Mouse (Mus musculus) bone marrow, adult 2 months (tissue): ENCODE results near the gene Las1l. TPM values are rescaled to one million over a fixed set of nuclear protein-coding genes. Genes with fewer than 3 reads are reported as not detected.

Source experiments
- H3K27ac ChIP-seq: fragments of 200-500 bp; 2 replicates; pipeline ENCODE4 v1.5.1; 2012; ENCODE audit warnings: low read depth, mild to moderate bottlenecking, control low read depth, inconsistent platforms, low read length; ENCODE audit not compliant: control insufficient read depth, poor library complexity, insufficient read depth
- H3K4me1 ChIP-seq: fragments of 200-500 bp; 2 replicates; pipeline ENCODE4 v1.6.1; 2011; ENCODE audit warnings: low read length; ENCODE audit not compliant: control insufficient read depth, insufficient read depth
- H3K4me3 ChIP-seq: fragments of 200-500 bp; replicated peaks from 2 replicates; pipeline ENCODE3; 2011; ENCODE audit warnings: mild to moderate bottlenecking, low read depth, low read length, control low read depth; ENCODE audit not compliant: control insufficient read depth
- CTCF ChIP-seq: fragments of 200-500 bp; IDR thresholded peaks from 2 replicates; pipeline ENCODE4 v1.5.1; 2011; ENCODE audit warnings: low read length, control low read depth; ENCODE audit not compliant: control insufficient read depth, insufficient read depth
- POLR2A ChIP-seq: fragments of 200-500 bp; IDR thresholded peaks from 2 replicates; pipeline ENCODE4 v1.6.1; 2011; ENCODE audit warnings: low read depth, mild to moderate bottlenecking, control low read depth, low read length, borderline replicate concordance; ENCODE audit not compliant: control insufficient read depth
- WGBS: fragments of 180-500 bp; shearing (Covaris S2); methylation state at CpG from one replicate; pipeline ENCODE4 v1.1.7; 2018; 5-methylcytosine and 5-hydroxymethylcytosine counted together
- polyA plus RNA-seq: library from polyadenylated mRNA; stranded (reverse); fragments of >200 nt; gene quantifications from 2 replicates; pipeline ENCODE4 v1.2.4, GENCODE M21; 2011; ENCODE audit warnings: low replicate concordance; ENCODE audit not compliant: missing spikeins, insufficient read depth, insufficient read length

Gene Las1l
- 16.4 and 22.7 TPM in 2 replicates for polyA plus RNA-seq

GRCm38 (mm10) chrX:95956497-95957293 is at the start of gene Las1l:
TSS of gene Las1l (minus strand) at chrX:95956962.
- TF ChIP-seq POLR2A (peak; percentile 91), CTCF (no peak)
- peak within 1 kb of the TSS; percentile 99 for H3K4me3 ChIP-seq
- H3K27ac ChIP-seq, result peak within 1 kb of the TSS; percentile 65; the same call in 1 of the 2 replicates
- H3K4me1 ChIP-seq, result no peaks in the 10 kb centered on the region
- 13% methylated on average over 42 of the region's 42 CpGs for WGBS

DNA sequence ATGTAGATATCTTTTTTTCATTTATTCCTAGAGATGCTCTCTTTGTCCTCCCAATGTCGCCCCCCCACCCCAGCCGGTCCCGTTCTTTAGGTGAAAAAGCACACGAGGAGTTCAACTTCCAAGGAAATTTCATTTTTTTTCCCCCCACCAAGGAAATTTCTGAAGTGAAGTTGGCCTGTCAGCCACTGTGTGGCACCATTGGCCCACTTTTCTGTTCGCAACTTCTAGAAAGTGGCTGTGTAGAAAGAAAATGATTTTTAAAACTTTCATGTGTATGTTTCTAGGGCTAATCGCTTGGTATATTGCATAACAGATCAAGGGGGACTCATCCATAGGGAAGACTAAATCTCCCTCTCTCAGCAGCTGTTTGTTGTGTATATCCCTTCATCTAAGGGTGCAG is 49.6 kb upstream of the Las1l start:
- TF ChIP-seq POLR2A (no peak), CTCF (no peak)
- 52% methylated on average over 6 of the region's 6 CpGs for WGBS
- H3K4me1 ChIP-seq, result no peaks in the 10 kb centered on the region

DNA sequence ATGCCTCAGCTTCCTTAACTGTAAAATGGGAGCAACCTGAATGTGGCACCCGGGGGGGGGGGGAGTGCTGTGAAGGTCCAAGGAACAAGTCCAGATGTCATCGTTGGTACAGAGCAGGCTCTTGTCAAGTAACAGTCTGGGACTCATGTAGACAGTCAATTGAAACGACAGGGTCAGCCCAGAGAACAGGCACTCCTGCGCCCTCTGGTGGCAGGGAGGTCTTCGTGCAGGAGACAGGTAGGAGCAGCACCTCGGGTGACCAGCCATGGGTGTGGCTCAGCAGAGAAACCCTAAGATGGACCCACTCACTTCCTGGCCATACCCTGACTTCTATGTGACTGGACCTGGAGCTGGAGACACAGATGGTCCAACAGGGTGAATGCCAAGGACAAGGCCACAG is 42.8 kb upstream of the Las1l start:
- H3K4me3 ChIP-seq, result no peak overlapping the region
- WGBS, result 70% methylated on average over 6 of the region's 6 CpGs
- TF ChIP-seq CTCF, result peak; percentile 77
- no peak for TF ChIP-seq POLR2A
- H3K27ac ChIP-seq, result no peak overlapping the region
- H3K4me1 ChIP-seq, result no peaks in the 10 kb centered on the region

More for the DNA sequence above, 49.6 kb upstream of the Las1l start:
- Histone ChIP-seq H3K4me3 (no peak overlapping the region), H3K27ac (no peak overlapping the region)

- TF ChIP-seq POLR2A, result no peak
- Histone ChIP-seq H3K27ac (no peak overlapping the region), H3K4me1 (no peaks in the 10 kb centered on the region), H3K4me3 (no peak overlapping the region)
- WGBS, result 44% methylated on average over 3 of the region's 3 CpGs
Observed at GRCm38 (mm10) chrX:95993206-95993605, 36.4 kb upstream of the Las1l start.

- H3K4me3 ChIP-seq, result no peak overlapping the region
- no peak overlapping the region for H3K27ac ChIP-seq
- TF ChIP-seq CTCF, result no peak
- TF ChIP-seq POLR2A, result no peak
- 88% methylated on average over 9 of the region's 9 CpGs for WGBS
- no peaks in the 10 kb centered on the region for H3K4me1 ChIP-seq
Observed at GRCm38 (mm10) chrX:95969936-95970335, 13.2 kb upstream of the Las1l start.

- 47% methylated on average over 6 of the region's 6 CpGs for WGBS
- TF ChIP-seq POLR2A, result no peak
- TF ChIP-seq CTCF, result no peak
- H3K4me3 ChIP-seq, result no peak overlapping the region
- H3K4me1 ChIP-seq, result no peaks in the 10 kb centered on the region
- H3K27ac ChIP-seq, result no peak overlapping the region
Observed at GRCm38 (mm10) chrX:95969116-95969515, 12.4 kb upstream of the Las1l start.

- Histone ChIP-seq H3K27ac (peak overlapping the region; percentile 37; the same call in 1 of the 2 replicates), H3K4me1 (no peaks in the 10 kb centered on the region), H3K4me3 (peak overlapping the region; percentile 70)
- TF ChIP-seq POLR2A, result no peak
- TF ChIP-seq CTCF, result no peak
- whole genome bisulfite sequencing, result 10% methylated on average over 6 of the region's 6 CpGs
Observed at GRCm38 (mm10) chrX:95968594-95968965, 11.8 kb upstream of the Las1l start.

GRCm38 (mm10) chrX:95967847-95968593 is 11.3 kb upstream of the Las1l start:
- H3K4me3 ChIP-seq, result peak overlapping the region; percentile 70
- 12% methylated on average over 28 of the region's 28 CpGs for WGBS
- peak overlapping the region; percentile 37; the same call in 1 of the 2 replicates for H3K27ac ChIP-seq
- no peak for TF ChIP-seq POLR2A
- TF ChIP-seq CTCF, result peak; percentile 22; the same call in 1 of the 2 replicates
- no peaks in the 10 kb centered on the region for H3K4me1 ChIP-seq

GRCm38 (mm10) chrX:95965036-95965435 is 8.3 kb upstream of the Las1l start:
- Histone ChIP-seq H3K4me1 (no peaks in the 10 kb centered on the region), H3K4me3 (no peak overlapping the region), H3K27ac (no peak overlapping the region)
- TF ChIP-seq CTCF, result no peak
- no peak for TF ChIP-seq POLR2A
- WGBS, result 69% methylated on average over 6 of the region's 6 CpGs
